Mouse (Mus musculus) embryonic facial prominence, embryonic 12.5 days (tissue): ENCODE results near the gene Fggy. TPM values are rescaled to one million over a fixed set of nuclear protein-coding genes. Genes with fewer than 3 reads are reported as not detected.

Experiments used
- ATAC-seq: fragments of 200-750 bp; cut with Nextera tagmentation; 2 replicates; pipeline ENCODE4 v1.8.0; 2017; ENCODE audit not compliant: insufficient number of reproducible peaks, insufficient read depth, low FRiP score, low TSS enrichment
- H3K27ac ChIP-seq: fragments of 300-500 bp; sonication (generic); 2 replicates; pipeline ENCODE4 v1.5.1; 2016; ENCODE audit warnings: mild to moderate bottlenecking
- H3K27me3 ChIP-seq: fragments of 300-500 bp; sonication (generic); 2 replicates; pipeline ENCODE4 v1.6.1; 2016; ENCODE audit warnings: mild to moderate bottlenecking, moderate library complexity
- H3K36me3 ChIP-seq: fragments of 300-500 bp; sonication (generic); 2 replicates; pipeline ENCODE4 v1.6.1; 2016; ENCODE audit warnings: mild to moderate bottlenecking
- H3K4me1 ChIP-seq: fragments of 300-500 bp; sonication (generic); 2 replicates; pipeline ENCODE4 v1.6.1; 2016
- H3K4me2 ChIP-seq: fragments of 300-500 bp; sonication (generic); replicated peaks from 2 replicates; pipeline ENCODE4 v1.6.1; 2016; ENCODE audit warnings: mild to moderate bottlenecking, moderate library complexity
- H3K4me3 ChIP-seq: fragments of 300-500 bp; sonication (generic); 2 replicates; pipeline ENCODE4 v1.5.1; 2016; ENCODE audit warnings: mild to moderate bottlenecking
- H3K9ac ChIP-seq: fragments of 300-500 bp; sonication (generic); 2 replicates; pipeline ENCODE4 v1.6.1; 2016; ENCODE audit warnings: mild to moderate bottlenecking, moderate library complexity
- H3K9me3 ChIP-seq: fragments of 300-500 bp; sonication (generic); 2 replicates; pipeline ENCODE4 v1.6.1; 2016; ENCODE audit warnings: mild to moderate bottlenecking, moderate library complexity
- WGBS: fragments of 180-500 bp; shearing (Covaris S2); methylation state at CpG from one replicate; pipeline ENCODE4 v1.1.7; 2016; 5-methylcytosine and 5-hydroxymethylcytosine counted together
- polyA plus RNA-seq: library from polyadenylated mRNA; unstranded; fragments of >200 nt; fragmentation: Nextera tagmentation; extraction: Ambion mirVana; gene quantifications from 2 replicates; pipeline ENCODE4 v1.2.1, GENCODE M21; 2016

The Fggy gene
- polyA plus RNA-seq, 1 experiment from 2014 or later = 9.4 TPM

DNA sequence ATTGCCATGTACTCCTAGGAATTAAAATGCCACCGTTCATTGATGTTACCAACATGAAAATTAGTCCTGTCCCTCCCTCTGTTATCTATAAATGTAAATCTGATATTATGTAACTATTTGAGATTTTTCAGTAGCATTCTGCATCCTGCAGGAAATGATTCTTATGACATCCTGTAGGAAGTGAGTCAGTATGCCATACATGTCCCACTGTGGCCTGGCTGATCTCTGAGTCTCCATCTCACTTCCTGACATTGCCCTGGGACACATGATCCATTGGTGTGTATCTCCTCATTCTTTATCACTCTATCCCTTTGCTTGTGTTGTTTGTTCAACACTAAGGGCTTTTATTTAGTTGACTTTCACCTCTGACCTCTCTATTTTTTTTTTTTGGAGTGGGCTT, 110.3 kb downstream of the Fggy start:
- Histone ChIP-seq H3K4me2 (no peak overlapping the region), H3K36me3 (no peaks in the 10 kb centered on the region), H3K4me3 (no peak overlapping the region), H3K9me3 (no peaks in the 10 kb centered on the region), H3K4me1 (0 out of 2 replicates have a peak, but pooled peaks cover 5% of the 10 kb centered on the region), H3K27me3 (no peaks in the 10 kb centered on the region), H3K9ac (no peak overlapping the region), H3K27ac (no peak overlapping the region)
- no peak for ATAC-seq
- 87% methylated on average over 1 of the region's 1 CpGs for WGBS

DNA sequence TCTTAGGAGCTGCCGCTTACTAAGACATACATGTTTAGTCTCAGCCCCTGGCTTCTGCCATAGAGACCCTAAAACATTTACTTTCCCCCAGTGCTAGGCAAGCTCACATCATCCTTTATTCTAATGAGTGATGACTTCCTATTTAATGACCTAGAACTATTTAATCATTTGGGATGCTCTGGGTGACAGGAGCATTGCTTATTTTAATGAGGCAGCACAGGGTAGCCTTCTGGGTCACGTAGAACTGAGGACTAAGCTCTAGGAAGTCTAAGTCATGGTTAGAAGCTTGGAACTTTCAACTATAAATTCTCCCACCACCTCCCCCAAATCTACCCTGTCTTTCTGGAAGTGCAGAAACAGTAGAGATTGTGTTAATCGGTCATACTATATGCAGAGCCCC, 111.2 kb downstream of the Fggy start:
- ATAC-seq = no peak
- no peak overlapping the region for H3K4me3 ChIP-seq
- no peaks in the 10 kb centered on the region for H3K9me3 ChIP-seq
- no peak overlapping the region for H3K9ac ChIP-seq
- no peak overlapping the region for H3K4me2 ChIP-seq
- no peaks in the 10 kb centered on the region for H3K27me3 ChIP-seq
- 79% methylated on average over 3 of the region's 3 CpGs for WGBS
- H3K36me3 ChIP-seq = no peaks in the 10 kb centered on the region
- no peak overlapping the region for H3K27ac ChIP-seq
- 0 out of 2 replicates have a peak, but pooled peaks cover 5% of the 10 kb centered on the region for H3K4me1 ChIP-seq

DNA sequence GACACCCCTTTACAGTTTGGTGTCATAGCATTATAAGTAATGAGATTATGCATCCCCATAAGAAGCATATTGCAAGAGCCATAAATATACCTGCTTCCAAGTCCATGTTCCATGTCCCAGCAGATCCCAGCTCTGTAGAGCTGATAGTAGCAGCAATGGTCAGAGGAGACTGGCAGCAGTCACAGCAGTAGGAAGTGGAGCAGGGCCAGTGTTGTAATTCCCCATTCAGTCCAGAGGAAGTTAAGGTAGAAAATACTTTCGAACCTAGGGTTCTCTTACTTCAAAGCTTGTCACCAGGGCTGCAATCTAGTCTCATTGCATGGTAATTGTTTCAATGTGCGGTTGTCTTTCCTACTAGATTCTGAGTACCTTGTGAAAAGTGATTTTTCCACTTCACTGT, 112.0 kb downstream of the Fggy start:
- Histone ChIP-seq H3K9me3 (no peaks in the 10 kb centered on the region), H3K4me2 (no peak overlapping the region), H3K27ac (no peak overlapping the region), H3K27me3 (no peaks in the 10 kb centered on the region), H3K9ac (no peak overlapping the region), H3K4me1 (0 out of 2 replicates have a peak, but pooled peaks cover 5% of the 10 kb centered on the region), H3K4me3 (no peak overlapping the region), H3K36me3 (no peaks in the 10 kb centered on the region)
- 29% methylated on average over 2 of the region's 2 CpGs for WGBS
- no peak for ATAC-seq

DNA sequence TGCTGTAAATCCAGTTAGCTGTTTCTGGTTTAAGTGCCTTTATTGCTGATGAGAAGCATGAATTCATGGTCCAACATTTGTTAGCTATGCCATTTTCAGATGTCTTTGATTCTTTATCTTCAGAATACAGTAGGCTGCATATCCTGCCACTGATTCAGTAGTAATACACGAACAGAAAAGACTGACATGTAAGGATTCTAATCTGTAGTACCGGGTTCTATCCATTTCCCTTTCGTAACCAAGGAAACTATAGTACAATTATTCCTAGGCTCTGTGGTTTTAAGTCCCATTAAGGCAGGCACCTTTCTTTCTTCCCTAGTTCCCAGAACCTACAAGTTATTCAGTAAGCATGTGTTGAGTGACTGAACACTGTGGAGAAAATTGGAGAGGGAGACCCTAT, 113.3 kb downstream of the Fggy start:
- Histone ChIP-seq H3K27me3 (no peaks in the 10 kb centered on the region), H3K9ac (no peak overlapping the region), H3K9me3 (no peaks in the 10 kb centered on the region), H3K4me3 (no peak overlapping the region), H3K36me3 (no peaks in the 10 kb centered on the region), H3K27ac (no peak overlapping the region), H3K4me1 (0 out of 2 replicates have a peak, but pooled peaks cover 5% of the 10 kb centered on the region), H3K4me2 (no peak overlapping the region)
- ATAC-seq = no peak
- WGBS = 75% methylated on average over 3 of the region's 3 CpGs

DNA sequence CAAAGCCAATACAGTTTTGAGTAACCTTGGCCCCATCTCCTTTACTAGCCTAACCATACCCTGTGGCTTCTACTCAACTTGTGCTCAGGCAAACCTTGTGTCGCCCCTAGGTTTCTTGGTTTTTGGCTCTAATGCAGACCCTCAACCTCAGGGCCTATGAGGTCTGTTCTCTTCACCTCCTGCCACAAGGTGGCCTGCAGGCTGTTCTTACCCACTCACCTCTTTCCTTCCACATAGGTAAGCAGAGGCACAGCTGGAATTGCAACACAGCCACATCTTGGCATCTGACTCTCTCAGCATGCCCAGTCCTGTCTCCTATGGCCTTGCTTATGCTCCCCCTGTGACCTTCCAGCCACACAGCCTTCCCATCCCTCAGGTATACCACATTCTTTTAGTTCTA, 114.7 kb downstream of the Fggy start:
- Histone ChIP-seq H3K4me1 (0 out of 2 replicates have a peak, but pooled peaks cover 5% of the 10 kb centered on the region), H3K27ac (no peak overlapping the region), H3K9ac (no peak overlapping the region), H3K27me3 (no peaks in the 10 kb centered on the region), H3K4me2 (no peak overlapping the region), H3K36me3 (no peaks in the 10 kb centered on the region), H3K9me3 (no peaks in the 10 kb centered on the region), H3K4me3 (no peak overlapping the region)
- ATAC-seq = no peak
- 93% methylated on average over 1 of the region's 1 CpGs for WGBS

DNA sequence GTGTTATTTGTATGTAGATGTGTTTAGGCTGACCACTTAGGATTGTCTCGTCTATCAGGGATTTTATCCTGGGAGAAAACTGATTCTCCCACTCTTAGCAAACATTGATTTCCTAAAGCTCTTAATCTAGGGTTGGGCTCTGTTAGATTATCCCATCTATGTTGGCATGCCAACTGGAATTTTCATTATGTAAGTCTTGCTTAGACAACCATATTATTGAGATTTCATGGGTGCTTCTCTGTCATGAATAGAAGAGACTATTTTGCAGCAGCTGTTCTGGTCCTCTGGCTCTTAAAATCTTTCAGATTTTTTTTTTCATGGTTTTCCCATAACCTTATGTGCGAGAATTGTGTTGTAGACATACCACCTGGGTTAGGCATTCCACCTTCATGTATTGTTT, 119.1 kb downstream of the Fggy start:
- WGBS = 65% methylated on average over 2 of the region's 2 CpGs

DNA sequence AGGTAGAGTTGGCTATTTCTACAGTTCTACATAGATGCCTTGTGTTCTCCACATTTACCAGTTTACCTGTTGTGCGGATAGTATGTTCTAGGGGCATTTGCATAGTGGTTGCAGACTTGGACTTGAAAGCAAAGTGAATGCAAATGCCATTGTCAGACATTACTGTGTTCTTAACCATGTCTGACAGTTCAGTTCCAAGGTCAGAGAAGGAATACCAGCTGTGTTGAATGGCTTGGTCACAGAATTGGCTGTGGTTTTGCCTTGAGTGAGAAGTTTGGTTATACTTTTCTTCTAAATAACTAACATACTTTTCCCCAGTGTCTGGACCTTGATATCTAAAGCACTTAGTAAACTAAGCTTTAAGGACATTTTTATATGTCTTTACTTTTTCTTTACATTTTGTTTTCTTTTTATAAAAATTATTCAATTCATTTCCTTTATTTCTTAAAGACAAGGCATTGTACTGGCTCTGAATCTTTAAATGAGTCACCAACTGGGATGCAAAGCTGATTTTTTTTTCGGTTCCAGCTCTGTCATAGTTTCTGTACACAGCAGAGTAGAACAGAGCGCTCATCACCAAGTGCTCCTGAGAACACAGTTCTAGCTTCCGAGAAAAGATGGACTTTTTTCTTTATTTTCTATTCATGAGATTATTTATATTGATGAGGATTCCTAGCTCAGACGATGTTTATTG, 123.6 kb downstream of the Fggy start:
- 90% methylated on average over 5 of the region's 5 CpGs for WGBS
- ATAC-seq = no peak
- Histone ChIP-seq H3K36me3 (no peaks in the 10 kb centered on the region), H3K9ac (no peak overlapping the region), H3K27me3 (no peaks in the 10 kb centered on the region), H3K4me1 (peaks cover 17% of the 10 kb centered on the region), H3K9me3 (no peaks in the 10 kb centered on the region), H3K4me3 (no peak overlapping the region), H3K27ac (no peak overlapping the region), H3K4me2 (no peak overlapping the region)

More for the DNA sequence above, 119.1 kb downstream of the Fggy start:
- H3K9me3 ChIP-seq = no peaks in the 10 kb centered on the region
- ATAC-seq = no peak
- H3K4me2 ChIP-seq = no peak overlapping the region
- no peak overlapping the region for H3K9ac ChIP-seq
- 0 out of 2 replicates have a peak, but pooled peaks cover 4% of the 10 kb centered on the region for H3K4me1 ChIP-seq
- no peaks in the 10 kb centered on the region for H3K36me3 ChIP-seq
- no peak overlapping the region for H3K27ac ChIP-seq
- H3K27me3 ChIP-seq = no peaks in the 10 kb centered on the region
- H3K4me3 ChIP-seq = no peak overlapping the region

DNA sequence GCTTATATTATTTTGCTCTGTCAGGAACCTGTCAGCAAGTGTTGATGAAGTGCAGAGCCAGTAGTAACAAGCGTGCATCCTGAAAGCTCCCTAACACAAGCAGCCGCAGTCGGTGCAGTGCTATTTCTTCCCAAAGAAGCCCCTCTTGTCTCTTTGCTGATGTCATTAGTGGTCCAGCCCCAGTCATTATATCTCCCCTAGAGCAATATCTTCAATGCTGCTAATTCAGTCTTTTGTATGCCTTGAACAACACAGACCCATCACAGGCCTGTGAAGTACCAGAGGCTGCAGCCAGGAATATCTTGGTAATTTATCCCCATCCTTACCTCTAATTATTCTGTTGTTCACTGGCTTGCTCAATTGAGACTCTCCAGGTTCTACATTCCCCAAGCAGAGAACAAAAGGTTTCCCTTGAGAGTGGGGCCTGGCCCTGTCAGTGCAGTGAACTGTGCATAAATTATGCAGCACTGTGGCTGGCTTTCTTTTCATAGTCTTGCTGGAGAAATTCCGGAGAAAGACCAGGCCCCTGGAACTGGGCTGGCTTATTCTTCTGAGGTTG, 127.3 kb downstream of the Fggy start:
- peak; percentile 79 for ATAC-seq
- Histone ChIP-seq H3K27ac (peak overlapping the region; percentile 24; the same call in 1 of the 2 replicates), H3K27me3 (no peaks in the 10 kb centered on the region), H3K4me1 (peaks cover 13% of the 10 kb centered on the region), H3K4me2 (no peak overlapping the region), H3K36me3 (no peaks in the 10 kb centered on the region), H3K4me3 (no peak overlapping the region), H3K9ac (no peak overlapping the region), H3K9me3 (no peaks in the 10 kb centered on the region)
- 21% methylated on average over 4 of the region's 4 CpGs for WGBS

DNA sequence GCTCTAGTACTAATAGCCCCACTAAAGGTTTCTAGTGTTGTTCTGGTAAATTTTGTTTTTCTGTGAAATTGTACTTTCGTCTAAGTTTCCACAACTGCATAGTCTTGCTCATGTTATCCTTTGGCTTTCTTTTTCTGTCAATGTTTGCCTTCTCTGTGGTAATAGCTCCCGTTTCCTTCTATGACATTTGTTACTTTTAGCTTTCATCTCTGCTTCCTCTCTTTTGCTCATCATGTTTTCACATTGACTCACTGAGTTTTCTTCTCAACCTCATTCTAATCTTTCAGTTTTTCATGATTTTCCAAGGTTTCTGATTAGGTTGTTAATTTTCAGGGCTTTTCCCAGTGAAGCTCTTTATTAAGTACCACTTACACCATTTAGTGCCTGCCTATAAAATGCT, 129.5 kb downstream of the Fggy start:
- 78% methylated on average over 2 of the region's 2 CpGs for WGBS
- no peak for ATAC-seq

DNA sequence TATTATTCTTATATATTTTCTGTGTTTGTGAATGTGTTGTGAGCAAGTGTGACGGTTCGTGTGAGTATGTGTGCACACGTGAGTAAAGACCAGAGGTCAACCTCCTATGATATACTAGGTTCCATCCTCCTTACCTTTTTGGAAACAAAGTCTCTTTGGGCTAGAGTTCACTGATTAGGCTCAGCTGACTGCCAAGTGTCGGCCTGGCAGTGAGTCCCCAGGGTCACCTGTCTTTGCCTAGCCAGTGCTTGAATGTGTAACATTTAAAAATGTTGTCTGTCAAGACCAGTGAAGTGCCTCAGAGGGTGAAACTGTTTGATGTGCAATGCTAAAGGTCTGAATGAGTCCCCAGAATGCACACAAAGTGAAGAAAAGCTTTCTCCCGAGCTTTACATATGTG, 130.0 kb downstream of the Fggy start:
- Histone ChIP-seq H3K36me3 (no peaks in the 10 kb centered on the region), H3K4me2 (no peak overlapping the region), H3K27ac (no peak overlapping the region), H3K4me1 (peaks cover 13% of the 10 kb centered on the region), H3K9ac (no peak overlapping the region), H3K4me3 (no peak overlapping the region), H3K9me3 (no peaks in the 10 kb centered on the region), H3K27me3 (no peaks in the 10 kb centered on the region)
- no peak for ATAC-seq
- WGBS = 85% methylated on average over 5 of the region's 5 CpGs

More for the DNA sequence above, 129.5 kb downstream of the Fggy start:
- no peaks in the 10 kb centered on the region for H3K36me3 ChIP-seq
- H3K4me2 ChIP-seq = no peak overlapping the region
- H3K9ac ChIP-seq = no peak overlapping the region
- no peak overlapping the region for H3K4me3 ChIP-seq
- H3K27ac ChIP-seq = no peak overlapping the region
- no peaks in the 10 kb centered on the region for H3K9me3 ChIP-seq
- H3K4me1 ChIP-seq = peaks cover 13% of the 10 kb centered on the region
- no peaks in the 10 kb centered on the region for H3K27me3 ChIP-seq

DNA sequence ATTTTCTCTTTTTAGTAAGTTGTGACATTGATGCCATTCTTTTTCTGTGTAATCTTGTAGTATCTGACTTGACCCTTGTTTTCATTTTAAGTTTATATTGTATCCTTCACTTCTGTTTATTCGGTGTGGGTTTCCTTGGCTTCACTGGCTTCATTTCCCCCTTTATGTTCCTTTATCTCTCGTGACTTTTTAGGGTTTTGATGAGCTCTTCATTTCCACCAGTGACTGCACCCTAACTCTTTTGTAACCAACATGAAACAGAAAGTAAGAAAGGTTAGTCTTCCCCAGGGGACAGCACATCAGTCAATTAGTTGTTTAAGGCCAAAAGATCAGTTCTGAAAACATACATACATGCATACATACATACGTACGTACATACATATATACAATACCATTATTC, 130.9 kb downstream of the Fggy start:
- Histone ChIP-seq H3K4me1 (peaks cover 13% of the 10 kb centered on the region), H3K4me2 (no peak overlapping the region), H3K27me3 (no peaks in the 10 kb centered on the region), H3K4me3 (no peak overlapping the region), H3K9me3 (no peaks in the 10 kb centered on the region), H3K27ac (no peak overlapping the region), H3K9ac (no peak overlapping the region), H3K36me3 (no peaks in the 10 kb centered on the region)
- ATAC-seq = no peak
- 87% methylated on average over 4 of the region's 4 CpGs for WGBS

DNA sequence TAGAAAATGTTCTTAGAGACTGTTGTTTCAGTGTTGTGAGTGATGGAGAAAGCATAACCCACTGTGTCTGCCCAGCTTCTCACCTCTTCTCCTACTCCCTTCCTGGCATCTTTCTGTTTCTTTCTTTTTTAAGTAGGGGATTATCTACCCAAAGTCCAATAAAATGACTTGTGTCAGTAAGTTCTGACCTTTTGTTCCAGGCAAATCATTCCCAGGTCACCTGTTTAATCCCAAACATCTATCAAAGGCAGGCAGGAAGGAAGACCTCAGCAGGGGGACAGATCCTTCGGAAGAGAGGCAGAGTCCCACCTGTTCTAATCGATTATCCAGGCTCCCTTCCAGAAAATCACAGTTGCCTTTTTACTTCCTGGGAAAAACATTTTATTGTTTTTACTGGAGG, 143.1 kb downstream of the Fggy start:
- ATAC-seq = no peak
- Histone ChIP-seq H3K4me3 (no peak overlapping the region), H3K9ac (no peak overlapping the region), H3K4me1 (no peaks in the 10 kb centered on the region), H3K36me3 (no peaks in the 10 kb centered on the region), H3K4me2 (no peak overlapping the region), H3K27ac (no peak overlapping the region), H3K27me3 (no peaks in the 10 kb centered on the region), H3K9me3 (no peaks in the 10 kb centered on the region)
- 54% methylated on average over 2 of the region's 2 CpGs for WGBS
